In the genomic region with DNA sequence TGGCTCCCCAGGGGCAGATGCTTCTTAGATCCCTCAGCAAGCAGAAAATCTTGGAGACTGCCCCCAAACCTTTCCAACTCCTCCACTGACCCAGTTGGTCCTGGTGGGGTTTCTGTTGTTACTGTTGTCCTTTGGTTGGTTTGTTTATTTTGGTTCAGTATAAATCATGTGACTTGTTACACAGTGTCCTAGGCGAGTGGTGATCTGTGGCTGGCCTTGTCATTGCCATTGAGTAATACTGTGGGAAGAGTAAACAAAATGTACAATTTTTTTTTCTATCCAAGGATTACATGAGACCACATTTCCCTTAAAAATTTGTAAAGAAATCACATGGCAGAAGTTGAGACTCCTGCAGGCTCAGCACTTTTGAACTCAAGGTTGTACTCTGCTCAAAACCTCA, we compare ENCODE assay signal across 33 mouse cellular contexts. TPM values are rescaled to one million over a fixed set of nuclear protein-coding genes. Genes with fewer than 3 reads are reported as not detected.
DNase-seq lines count a peak whose midpoint lies in the region; ATAC-seq and TF ChIP-seq lines count a peak whose summit lies in the region.
"Had no signal": no experiment of that assay in that cellular context is flagged by ENCODE, and none has a peak within 500 bp of the region (broad histone marks: within the 10 kb centered on the region; RNA-seq: fewer than 3 reads in every experiment).

No protein-coding gene starts in this region.

- no peak overlapping the region for H3K4me3 ChIP-seq in liver, adult 2 months (ENCODE audit: insufficient read depth, low read depth, low read length)
- no peak overlapping the region for H3K4me3 ChIP-seq in liver, embryonic 12.5 days
- H3K4me3 ChIP-seq in lung, postnatal 0 days (ENCODE audit: low read depth, low read length): no peak overlapping the region
- H3K4me3 ChIP-seq in hindbrain, embryonic 12.5 days: no peak overlapping the region
- H3K4me3 ChIP-seq: embryonic facial prominence, embryonic 15.5 days; forebrain, embryonic 15.5 days; heart, embryonic 13.5 days; layer of hippocampus, adult 2 months; midbrain, embryonic 12.5 days; neural tube, embryonic 15.5 days had no signal

- H3K4me1 ChIP-seq in liver, adult 2 months (ENCODE audit: control insufficient read depth, insufficient read depth, low read length): peaks cover 19% of the 10 kb centered on the region
- H3K4me1 ChIP-seq in liver, embryonic 12.5 days: no peaks in the 10 kb centered on the region
- H3K4me1 ChIP-seq in lung, postnatal 0 days (ENCODE audit: insufficient read depth, low read depth, low read length): peaks cover 4% of the 10 kb centered on the region; the same call in 1 of the 2 replicates
- H3K4me1 ChIP-seq in hindbrain, embryonic 12.5 days: no peaks in the 10 kb centered on the region
- H3K4me1 ChIP-seq: embryonic facial prominence, embryonic 15.5 days; forebrain, embryonic 15.5 days; heart, embryonic 13.5 days; midbrain, embryonic 12.5 days; neural tube, embryonic 15.5 days had no signal

- WGBS in liver, adult 2 months: 11% methylated on average over 1 of the region's 1 CpGs
- 20% methylated on average over 1 of the region's 1 CpGs for WGBS in liver, embryonic 12.5 days (ENCODE audit: insufficient replicate concordance)
- WGBS in lung, postnatal 0 days: 4% methylated on average over 1 of the region's 1 CpGs
- 61% methylated on average over 1 of the region's 1 CpGs for WGBS in hindbrain, embryonic 12.5 days

- no peak for TF ChIP-seq POLR2A in liver, adult 2 months (IDR thresholded peaks at IDR 0.05; ENCODE audit: extremely low read depth, insufficient read depth, low read length)

- no peaks in the 10 kb centered on the region for H3K9me3 ChIP-seq in liver, embryonic 12.5 days (replicated peaks)
- H3K9me3 ChIP-seq in lung, postnatal 0 days (ENCODE audit: low read length): no peaks in the 10 kb centered on the region
- H3K9me3 ChIP-seq in hindbrain, embryonic 12.5 days (replicated peaks): no peaks in the 10 kb centered on the region
- H3K9me3 ChIP-seq: embryonic facial prominence, embryonic 15.5 days; forebrain, embryonic 15.5 days; midbrain, embryonic 12.5 days; neural tube, embryonic 15.5 days had no signal

- H3K79me2 ChIP-seq in liver, adult 2 months (ENCODE audit: control insufficient read depth, insufficient read depth, low read length): no peaks in the 10 kb centered on the region

- no peaks in the 10 kb centered on the region for H3K27me3 ChIP-seq in liver, adult 2 months (ENCODE audit: control insufficient read depth, insufficient read depth, low read length)
- H3K27me3 ChIP-seq in liver, embryonic 12.5 days (replicated peaks): peaks cover 28% of the 10 kb centered on the region
- H3K27me3 ChIP-seq in lung, postnatal 0 days (replicated peaks; ENCODE audit: insufficient read depth, low read length): no peaks in the 10 kb centered on the region
- peaks cover 18% of the 10 kb centered on the region for H3K27me3 ChIP-seq in hindbrain, embryonic 12.5 days
- H3K27me3 ChIP-seq: Patski had no signal

- H3K9ac ChIP-seq in liver, adult 2 months (ENCODE audit: low read depth, low read length): no peak overlapping the region
- H3K9ac ChIP-seq in liver, embryonic 12.5 days: no peak overlapping the region
- H3K9ac ChIP-seq in lung, postnatal 0 days (replicated peaks; ENCODE audit: low read depth): no peak overlapping the region
- H3K9ac ChIP-seq in hindbrain, embryonic 12.5 days: no peak overlapping the region
- H3K9ac ChIP-seq: embryonic facial prominence, embryonic 15.5 days; forebrain, embryonic 15.5 days; heart, embryonic 13.5 days; liver, embryonic 14.5 days; midbrain, embryonic 12.5 days; neural tube, embryonic 15.5 days had no signal

- H3K36me3 ChIP-seq in liver, adult 2 months (ENCODE audit: control insufficient read depth, insufficient read depth, low read length): no peaks in the 10 kb centered on the region
- no peaks in the 10 kb centered on the region for H3K36me3 ChIP-seq in liver, embryonic 12.5 days
- H3K36me3 ChIP-seq in lung, postnatal 0 days (ENCODE audit: insufficient read depth, low read length): no peaks in the 10 kb centered on the region
- H3K36me3 ChIP-seq in hindbrain, embryonic 12.5 days: no peaks in the 10 kb centered on the region
- H3K36me3 ChIP-seq: embryonic facial prominence, embryonic 15.5 days; forebrain, embryonic 15.5 days; G1E; heart, embryonic 13.5 days; midbrain, embryonic 12.5 days; neural tube, embryonic 15.5 days had no signal

- peak overlapping the region; percentile 57 for H3K27ac ChIP-seq in liver, adult 2 months (replicated peaks; ENCODE audit: insufficient read depth, low read depth, low read length)
- H3K27ac ChIP-seq in liver, embryonic 12.5 days: no peak overlapping the region
- peak overlapping the region; percentile 57 for H3K27ac ChIP-seq in lung, postnatal 0 days (ENCODE audit: low read length)
- H3K27ac ChIP-seq in hindbrain, embryonic 12.5 days: no peak overlapping the region
- H3K27ac ChIP-seq: embryonic facial prominence, embryonic 15.5 days; forebrain, embryonic 15.5 days; heart, embryonic 13.5 days; layer of hippocampus, adult 2 months; liver, embryonic 14.5 days; midbrain, embryonic 12.5 days; neural tube, embryonic 15.5 days had no signal

- peak; percentile 90 for TF ChIP-seq EP300 in lung, postnatal 0 days (IDR thresholded peaks at IDR 0.05)

- ATAC-seq in liver, embryonic 12.5 days: no peak
- peak; percentile 93 for ATAC-seq in lung, postnatal 0 days
- no peak for ATAC-seq in hindbrain, embryonic 12.5 days (ENCODE audit: low FRiP score)
- ATAC-seq: forebrain, embryonic 15.5 days; Patski had no signal

- no peak for TF ChIP-seq CTCF in liver, adult 2 months (IDR thresholded peaks at IDR 0.05; ENCODE audit: low read depth, low read length)
- TF ChIP-seq CTCF in lung, postnatal 0 days (IDR thresholded peaks at IDR 0.05): no peak

- no peak overlapping the region for H3K4me2 ChIP-seq in liver, embryonic 12.5 days
- no peak overlapping the region for H3K4me2 ChIP-seq in lung, postnatal 0 days (replicated peaks; ENCODE audit: low read depth, low read length)
- H3K4me2 ChIP-seq in hindbrain, embryonic 12.5 days (replicated peaks): no peak overlapping the region
- H3K4me2 ChIP-seq: embryonic facial prominence, embryonic 15.5 days; forebrain, embryonic 15.5 days; heart, embryonic 13.5 days; midbrain, embryonic 12.5 days; neural tube, embryonic 15.5 days had no signal

- DNase-seq in adrenal gland, adult 2 months: peak; percentile 34
- DNase-seq in adrenal gland, postnatal 36 days: no peak
- peak; percentile 92 for DNase-seq in liver, adult 2 months (ENCODE audit: extremely low read depth, low read depth, low spot score)
- peak; percentile 91 for DNase-seq in lung, postnatal 0 days (ENCODE audit: low spot score)
- DNase-seq in lung, postnatal 10 days: no peak
- DNase-seq in spleen, postnatal 4 days (ENCODE audit: low spot score in 2 of 2): no peak
- DNase-seq: adrenal gland, postnatal 10 days; cerebellum, adult 9-10 months; gastrocnemius, postnatal 10 days; heart, adult 18-20 months; heart, postnatal 14 days; kidney, adult 18-20 months; kidney, postnatal 25 days; right cerebral cortex, adult 18-20 months; thymus, adult 2 months had no signal

RNA-seq across cellular contexts. Expression of gene Mrgprg, which starts 2.7 kb away (rescaled TPM):
- 1 to 10 TPM; 1.1 to 2.9 TPM for total RNA-seq in adrenal gland, adult 2 months (2021)
- 1.5 and 3.7 TPM in 2 replicates for polyA plus RNA-seq in adrenal gland, adult 2 months (2012; rRNA removed)
- 1 to 10 TPM; 1.3 to 3.8 TPM for total RNA-seq in adrenal gland, postnatal 36 days (2021)
- not detected in 2 replicates for total RNA-seq in liver, adult 2 months (2014; rRNA removed)
- polyA plus RNA-seq in liver, adult 2 months (2012; rRNA removed): 0.05 TPM in 1 of 2 replicates, not detected in the other
- not detected in 2 replicates for polyA plus RNA-seq in liver, embryonic 12.5 days (2016; fragmentation: Nextera tagmentation; extraction: Ambion mirVana)
- not detected in 2 replicates for polyA plus RNA-seq in lung, postnatal 0 days (2015; fragmentation: Nextera tagmentation; extraction: Ambion mirVana)
- polyA plus RNA-seq in hindbrain, embryonic 12.5 days (2016; fragmentation: Nextera tagmentation; extraction: Ambion mirVana): not detected in 2 replicates
- total RNA-seq: common myeloid progenitor, adult 5-6 weeks; gastrocnemius, postnatal 10 days; heart, postnatal 14 days; layer of hippocampus, adult 2 months; layer of hippocampus, postnatal 25 days; left cerebral cortex, postnatal 10 days; megakaryocyte, adult 5-6 weeks had no signal
- polyA plus RNA-seq: embryonic facial prominence, embryonic 15.5 days; forebrain, embryonic 15.5 days; G1E; heart, embryonic 13.5 days; hindbrain, embryonic 11.5 days; limb, embryonic 11.5 days; liver, embryonic 14.5 days; midbrain, embryonic 12.5 days; neural tube, embryonic 15.5 days; Patski; stomach, embryonic 16.5 days had no signal

RNA-seq across cellular contexts. Expression of gene Osbpl5, which starts 12.7 kb away (rescaled TPM):
- 10 to 100 TPM; 25.8 to 47.4 TPM for total RNA-seq in adrenal gland, adult 2 months (2021)
- polyA plus RNA-seq in adrenal gland, adult 2 months (2012; rRNA removed): 28.1 and 28.2 TPM in 2 replicates
- 10 to 100 TPM; 29.6 to 32.4 TPM for total RNA-seq in adrenal gland, postnatal 36 days (2021)
- total RNA-seq in liver, adult 2 months (2014; rRNA removed): 2.7 and 2.8 TPM in 2 replicates
- polyA plus RNA-seq in liver, adult 2 months (2012; rRNA removed): 3.0 and 3.8 TPM in 2 replicates
- 4.7 and 4.8 TPM in 2 replicates for polyA plus RNA-seq in liver, embryonic 12.5 days (2016; fragmentation: Nextera tagmentation; extraction: Ambion mirVana)
- polyA plus RNA-seq in lung, postnatal 0 days (2015; fragmentation: Nextera tagmentation; extraction: Ambion mirVana): 47.6 and 56.8 TPM in 2 replicates
- 30.7 and 32.1 TPM in 2 replicates for polyA plus RNA-seq in hindbrain, embryonic 12.5 days (2016; fragmentation: Nextera tagmentation; extraction: Ambion mirVana)
- polyA plus RNA-seq: G1E had no signal

RNA-seq across cellular contexts. Expression of gene Mrgpre, which starts 14.8 kb away (rescaled TPM):
- total RNA-seq in adrenal gland, adult 2 months (2021): 1 to 10 TPM; 1.7 to 3.2 TPM
- polyA plus RNA-seq in adrenal gland, adult 2 months (2012; rRNA removed): 2.5 and 3.9 TPM in 2 replicates
- 1 to 10 TPM; 1.3 to 1.6 TPM for total RNA-seq in adrenal gland, postnatal 36 days (2021)
- 0.09 and 0.54 TPM in 2 replicates for total RNA-seq in liver, adult 2 months (2014; rRNA removed)
- 0.52 and 0.78 TPM in 2 replicates for polyA plus RNA-seq in liver, adult 2 months (2012; rRNA removed)
- 0.20 and 0.33 TPM in 2 replicates for polyA plus RNA-seq in liver, embryonic 12.5 days (2016; fragmentation: Nextera tagmentation; extraction: Ambion mirVana)
- 0.67 and 0.72 TPM in 2 replicates for polyA plus RNA-seq in lung, postnatal 0 days (2015; fragmentation: Nextera tagmentation; extraction: Ambion mirVana)
- 3.0 and 4.2 TPM in 2 replicates for polyA plus RNA-seq in hindbrain, embryonic 12.5 days (2016; fragmentation: Nextera tagmentation; extraction: Ambion mirVana)
- total RNA-seq: G1E; megakaryocyte, adult 5-6 weeks had no signal
- polyA plus RNA-seq: G1E had no signal

RNA-seq across cellular contexts. Expression of gene Nadsyn1, which starts 53.2 kb away (rescaled TPM):
- total RNA-seq in adrenal gland, adult 2 months (2021): 10 to 100 TPM in 1 of 2 experiments, 1 to 10 TPM in 1; 7.8 to 11.6 TPM
- 9.0 and 9.1 TPM in 2 replicates for polyA plus RNA-seq in adrenal gland, adult 2 months (2012; rRNA removed)
- 10 to 100 TPM; 11.8 to 12.6 TPM for total RNA-seq in adrenal gland, postnatal 36 days (2021)
- total RNA-seq in liver, adult 2 months (2014; rRNA removed): 22.5 and 32.8 TPM in 2 replicates
- polyA plus RNA-seq in liver, adult 2 months (2012; rRNA removed): 19.6 and 25.7 TPM in 2 replicates
- 8.3 and 8.6 TPM in 2 replicates for polyA plus RNA-seq in liver, embryonic 12.5 days (2016; fragmentation: Nextera tagmentation; extraction: Ambion mirVana)
- polyA plus RNA-seq in lung, postnatal 0 days (2015; fragmentation: Nextera tagmentation; extraction: Ambion mirVana): 5.0 and 5.2 TPM in 2 replicates
- polyA plus RNA-seq in hindbrain, embryonic 12.5 days (2016; fragmentation: Nextera tagmentation; extraction: Ambion mirVana): 9.0 and 9.1 TPM in 2 replicates

RNA-seq across cellular contexts. Expression of gene Dhcr7, which starts 53.5 kb away (rescaled TPM):
- total RNA-seq in adrenal gland, adult 2 months (2021): 100 to 1,000 TPM; 689 to 950 TPM
- polyA plus RNA-seq in adrenal gland, adult 2 months (2012; rRNA removed): 917 and 1,241 TPM in 2 replicates
- total RNA-seq in adrenal gland, postnatal 36 days (2021): 1,000 to 10,000 TPM in 1 of 2 experiments, 100 to 1,000 TPM in 1; 948 to 1,085 TPM
- total RNA-seq in liver, adult 2 months (2014; rRNA removed): 85.9 and 101 TPM in 2 replicates
- polyA plus RNA-seq in liver, adult 2 months (2012; rRNA removed): 282 and 283 TPM in 2 replicates
- 47.9 and 48.6 TPM in 2 replicates for polyA plus RNA-seq in liver, embryonic 12.5 days (2016; fragmentation: Nextera tagmentation; extraction: Ambion mirVana)
- polyA plus RNA-seq in lung, postnatal 0 days (2015; fragmentation: Nextera tagmentation; extraction: Ambion mirVana): 9.7 and 10.8 TPM in 2 replicates
- polyA plus RNA-seq in hindbrain, embryonic 12.5 days (2016; fragmentation: Nextera tagmentation; extraction: Ambion mirVana): 64.3 and 64.4 TPM in 2 replicates

Comparison
In these comparisons a context has a peak if more than half of its experiments do, and no peak if none do; other contexts are left out.
1. DNase-seq: peak in adrenal gland, adult 2 months (single experiment), liver, adult 2 months (single experiment) and lung, postnatal 0 days (single experiment); none in adrenal gland, postnatal 36 days (0 of 2), lung, postnatal 10 days (single experiment) and spleen, postnatal 4 days (0 of 2).
2. H3K27ac ChIP-seq: peak in liver, adult 2 months (single experiment) and lung, postnatal 0 days (single experiment); none in liver, embryonic 12.5 days (single experiment) and hindbrain, embryonic 12.5 days (single experiment).